Comparison of ENCODE assay signal across 9 mouse cellular contexts in genomic region chr12:75572271-75572670, GRCm38 (mm10). TPM values are rescaled to one million over a fixed set of nuclear protein-coding genes. Genes with fewer than 3 reads are reported as not detected.
DNase-seq lines count a peak whose midpoint lies in the region; ATAC-seq lines count a peak whose summit lies in the region.
"Had no signal": no experiment of that assay in that cellular context is flagged by ENCODE, and none has a peak within 500 bp of the region (broad histone marks: within the 10 kb centered on the region; RNA-seq: fewer than 3 reads in every experiment).

No protein-coding gene starts in this region.

- H3K4me1 ChIP-seq in embryonic facial prominence, embryonic 14.5 days (ENCODE audit: control insufficient read depth, insufficient read depth, low read length), result 0 out of 2 replicates have a peak, but pooled peaks cover 3% of the 10 kb centered on the region
- H3K4me1 ChIP-seq in embryonic facial prominence, embryonic 10.5 days, result no peaks in the 10 kb centered on the region; the same call in 1 of the 2 replicates
- peaks cover 2% of the 10 kb centered on the region; the same call in 1 of the 2 replicates for H3K4me1 ChIP-seq in hindbrain, embryonic 10.5 days (replicated peaks)

- no peaks in the 10 kb centered on the region for H3K36me3 ChIP-seq in embryonic facial prominence, embryonic 14.5 days (ENCODE audit: control insufficient read depth, insufficient read depth, low read length)
- peaks cover 5% of the 10 kb centered on the region; the same call in 1 of the 2 replicates for H3K36me3 ChIP-seq in embryonic facial prominence, embryonic 10.5 days (replicated peaks)
- H3K36me3 ChIP-seq in hindbrain, embryonic 10.5 days, result peaks cover 1% of the 10 kb centered on the region; the same call in 1 of the 2 replicates

- intact Hi-C loops in left cerebral cortex, postnatal 4 days (cut with DNase I), result no loop called here

- no peak overlapping the region for H3K4me2 ChIP-seq in embryonic facial prominence, embryonic 14.5 days (ENCODE audit: low read depth, low read length)

- DNase-seq in embryonic facial prominence, embryonic 14.5 days (ENCODE audit: low spot score), result peak; percentile 17
- DNase-seq in embryonic facial prominence, embryonic 10.5 days (ENCODE audit: low spot score), result no peak
- DNase-seq in right cerebral cortex, postnatal 14 days, result peak; percentile 44
- DNase-seq in right cerebral cortex, postnatal 36 days (ENCODE audit: low spot score in 2 of 2), result no peak
- DNase-seq in left cerebral cortex, postnatal 4 days, result peak; percentile 35
- peak; percentile 25 to 72 for DNase-seq in spleen, adult 18-20 months
- DNase-seq in hindbrain, embryonic 10.5 days (ENCODE audit: low spot score), result no peak

- WGBS in embryonic facial prominence, embryonic 14.5 days, result 75% methylated on average over 4 of the region's 4 CpGs
- 66% methylated on average over 4 of the region's 4 CpGs for WGBS in embryonic facial prominence, embryonic 10.5 days
- 70% methylated on average over 4 of the region's 4 CpGs for WGBS in hindbrain, embryonic 10.5 days

- no peaks in the 10 kb centered on the region for H3K9me3 ChIP-seq in embryonic facial prominence, embryonic 14.5 days (ENCODE audit: control insufficient read depth, low read length)
- H3K9me3 ChIP-seq in embryonic facial prominence, embryonic 10.5 days, result no peaks in the 10 kb centered on the region
- no peaks in the 10 kb centered on the region for H3K9me3 ChIP-seq in hindbrain, embryonic 10.5 days
- H3K9me3 ChIP-seq: megakaryocyte, embryonic 14.5 days had no signal

- ATAC-seq in embryonic facial prominence, embryonic 14.5 days (ENCODE audit: low read depth), result no peak
- peak; percentile 74; the same call in 1 of the 2 replicates for ATAC-seq in erythroblast, adult 5-6 weeks (replicated peaks; ENCODE audit: low FRiP score, poor library complexity, severe bottlenecking)

- no peak overlapping the region for H3K27ac ChIP-seq in embryonic facial prominence, embryonic 14.5 days (replicated peaks; ENCODE audit: low read depth, low read length)
- H3K27ac ChIP-seq in embryonic facial prominence, embryonic 10.5 days (replicated peaks), result no peak overlapping the region
- no peak overlapping the region for H3K27ac ChIP-seq in hindbrain, embryonic 10.5 days

- no peaks in the 10 kb centered on the region for H3K27me3 ChIP-seq in embryonic facial prominence, embryonic 14.5 days (replicated peaks; ENCODE audit: control insufficient read depth, insufficient read depth, low read length)
- H3K27me3 ChIP-seq in embryonic facial prominence, embryonic 10.5 days (replicated peaks; ENCODE audit: low read depth, poor library complexity, severe bottlenecking), result no peaks in the 10 kb centered on the region
- no peaks in the 10 kb centered on the region for H3K27me3 ChIP-seq in hindbrain, embryonic 10.5 days (ENCODE audit: insufficient read depth, poor library complexity, severe bottlenecking)
- H3K27me3 ChIP-seq: megakaryocyte, embryonic 14.5 days had no signal

- H3K4me3 ChIP-seq in embryonic facial prominence, embryonic 14.5 days (ENCODE audit: low read depth, low read length), result no peak overlapping the region
- H3K4me3 ChIP-seq in embryonic facial prominence, embryonic 10.5 days, result no peak overlapping the region
- H3K4me3 ChIP-seq in hindbrain, embryonic 10.5 days, result no peak overlapping the region
- H3K4me3 ChIP-seq: megakaryocyte, embryonic 14.5 days had no signal

- no peak overlapping the region for H3K9ac ChIP-seq in embryonic facial prominence, embryonic 14.5 days (ENCODE audit: low read depth, low read length)

RNA-seq across cellular contexts. Expression of gene Ppp2r5e, which starts 23.8 kb away (rescaled TPM):
- polyA plus RNA-seq in embryonic facial prominence, embryonic 14.5 days (2014; fragmentation: Nextera tagmentation; extraction: Ambion mirVana), result 14.8 and 15.3 TPM in 2 replicates
- polyA plus RNA-seq in embryonic facial prominence, embryonic 10.5 days (2016; fragmentation: Nextera tagmentation; extraction: Ambion mirVana), result 13.2 and 14.5 TPM in 2 replicates
- 25.6 and 47.6 TPM in 2 replicates for total RNA-seq in erythroblast, adult 5-6 weeks (2015; ENCODE audit: low replicate concordance)
- total RNA-seq in erythroblast, adult 5-6 weeks (2017; ENCODE audit: low replicate concordance), result 6.4 TPM in 2 replicates
- total RNA-seq in left cerebral cortex, postnatal 4 days (2021), result 10 to 100 TPM; 93.4 to 94.3 TPM
- polyA plus RNA-seq in hindbrain, embryonic 10.5 days (2016; fragmentation: Nextera tagmentation; extraction: Ambion mirVana), result 14.2 and 14.3 TPM in 2 replicates

Comparison
In these comparisons a context has a peak if more than half of its experiments do, and no peak if none do; other contexts are left out.
1. DNase-seq: peak in embryonic facial prominence, embryonic 14.5 days (single experiment), right cerebral cortex, postnatal 14 days (single experiment), left cerebral cortex, postnatal 4 days (single experiment) and spleen, adult 18-20 months (2 of 2); none in embryonic facial prominence, embryonic 10.5 days (single experiment), right cerebral cortex, postnatal 36 days (0 of 2) and hindbrain, embryonic 10.5 days (single experiment).